Comparison of ENCODE assay signal across 8 mouse cellular contexts in the genomic region with DNA sequence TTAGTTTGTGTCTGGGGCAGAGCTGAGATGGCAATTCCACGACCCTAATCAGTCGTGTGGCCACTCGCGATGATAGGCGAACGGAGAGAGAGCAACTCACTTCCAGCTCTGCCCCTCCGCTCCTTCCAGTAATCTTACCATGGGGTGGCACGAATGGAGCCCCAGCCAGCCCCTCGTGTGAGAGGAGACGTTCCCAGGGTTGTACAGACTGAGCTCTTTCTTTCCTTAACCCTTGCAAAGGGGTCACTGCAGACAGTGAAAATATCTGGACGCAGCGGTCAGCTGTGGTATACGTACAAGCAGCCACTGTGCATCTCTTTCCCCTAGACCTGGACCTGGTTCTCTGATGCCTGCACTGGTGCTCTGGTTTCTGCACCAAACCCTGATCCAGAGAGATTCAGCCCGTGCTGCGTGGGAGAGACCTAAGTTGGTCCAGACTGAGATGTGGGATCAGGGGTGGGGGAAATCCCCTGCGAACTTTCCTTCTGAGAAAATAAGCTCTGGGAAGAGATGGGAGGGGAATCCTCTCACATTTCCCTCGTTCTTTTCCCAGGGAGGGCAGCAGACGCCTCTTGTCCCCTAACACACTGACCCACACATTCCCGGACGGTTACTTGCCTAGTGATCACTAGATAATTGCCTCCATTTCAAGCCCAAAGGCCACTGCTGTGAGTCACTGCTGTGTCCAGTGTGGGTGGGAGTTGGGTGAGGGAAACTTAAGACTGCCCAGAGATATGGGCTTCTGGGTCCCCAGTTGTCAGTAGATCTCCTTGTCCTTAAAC. TPM values are rescaled to one million over a fixed set of nuclear protein-coding genes. Genes with fewer than 3 reads are reported as not detected.
DNase-seq lines count a peak whose midpoint lies in the region; ATAC-seq and TF ChIP-seq lines count a peak whose summit lies in the region.

No protein-coding gene starts in this region.

- no peak for TF ChIP-seq POLR2A in testis, adult 2 months (IDR thresholded peaks at IDR 0.05; ENCODE audit: control insufficient read depth, low read depth, low read length)

- peaks cover 27% of the 10 kb centered on the region for H3K4me1 ChIP-seq in erythroblast, embryonic 14.5 days (ENCODE audit: control insufficient read depth)
- H3K4me1 ChIP-seq in testis, adult 2 months (ENCODE audit: control insufficient read depth, insufficient read depth, low read length): peaks cover 26% of the 10 kb centered on the region
- peaks cover 48% of the 10 kb centered on the region for H3K4me1 ChIP-seq in intestine, embryonic 14.5 days (replicated peaks; ENCODE audit: control insufficient read depth, insufficient read depth, low read length)
- H3K4me1 ChIP-seq in midbrain, embryonic 12.5 days: peaks cover 16% of the 10 kb centered on the region

- H3K9ac ChIP-seq in intestine, embryonic 14.5 days (ENCODE audit: low read length): peak overlapping the region; percentile 37
- H3K9ac ChIP-seq in midbrain, embryonic 12.5 days (replicated peaks): peak overlapping the region; percentile 73

- peak overlapping the region; percentile 62 for H3K4me2 ChIP-seq in intestine, embryonic 14.5 days (ENCODE audit: low read length)
- peak overlapping the region; percentile 96 for H3K4me2 ChIP-seq in midbrain, embryonic 12.5 days (replicated peaks)

- ATAC-seq in erythroblast, adult 5-6 weeks (replicated peaks; ENCODE audit: low FRiP score, poor library complexity, severe bottlenecking): no peak
- ATAC-seq in intestine, embryonic 14.5 days (replicated peaks; ENCODE audit: low FRiP score, low TSS enrichment, low read depth): peak; percentile 1; the same call in 1 of the 2 replicates
- peak; percentile 55; the same call in 1 of the 2 replicates for ATAC-seq in midbrain, embryonic 12.5 days (ENCODE audit: low FRiP score, low read depth)

- H3K27me3 ChIP-seq in erythroblast, embryonic 14.5 days (ENCODE audit: control insufficient read depth): peaks cover 16% of the 10 kb centered on the region
- no peaks in the 10 kb centered on the region for H3K27me3 ChIP-seq in testis, adult 2 months (ENCODE audit: control insufficient read depth, insufficient read depth, low read length)
- H3K27me3 ChIP-seq in intestine, embryonic 14.5 days (replicated peaks; ENCODE audit: control insufficient read depth, insufficient read depth, low read length): no peaks in the 10 kb centered on the region
- H3K27me3 ChIP-seq in midbrain, embryonic 12.5 days: peaks cover 48% of the 10 kb centered on the region

- peak overlapping the region; percentile 67 for H3K4me3 ChIP-seq in erythroblast, embryonic 14.5 days (replicated peaks)
- H3K4me3 ChIP-seq in testis, adult 2 months (ENCODE audit: control insufficient read depth, low read depth, low read length): peak overlapping the region; percentile 89
- peak overlapping the region; percentile 48 for H3K4me3 ChIP-seq in intestine, embryonic 14.5 days (ENCODE audit: low read depth, low read length)
- peak overlapping the region; percentile 59 for H3K4me3 ChIP-seq in midbrain, embryonic 12.5 days

- no peaks in the 10 kb centered on the region for H3K36me3 ChIP-seq in erythroblast, embryonic 14.5 days (ENCODE audit: control insufficient read depth)
- H3K36me3 ChIP-seq in testis, adult 2 months (ENCODE audit: control insufficient read depth, insufficient read depth, low read length): no peaks in the 10 kb centered on the region
- no peaks in the 10 kb centered on the region for H3K36me3 ChIP-seq in intestine, embryonic 14.5 days (ENCODE audit: control insufficient read depth, insufficient read depth, low read length)
- no peaks in the 10 kb centered on the region for H3K36me3 ChIP-seq in midbrain, embryonic 12.5 days

- DNase-seq in testis, postnatal 14 days (ENCODE audit: low spot score): no peak
- DNase-seq in intestine, embryonic 14.5 days (ENCODE audit: low spot score): no peak
- no peak for DNase-seq in layer of hippocampus, postnatal 10 days (ENCODE audit: low spot score in 2 of 2)
- DNase-seq in thymus, postnatal 25 days: no peak

- peak overlapping the region; percentile 61; the same call in 1 of the 2 replicates for H3K27ac ChIP-seq in testis, adult 2 months (ENCODE audit: control insufficient read depth, insufficient read depth, low read depth, low read length)
- peak overlapping the region; percentile 86 for H3K27ac ChIP-seq in intestine, embryonic 14.5 days (ENCODE audit: low read depth)
- peak overlapping the region; percentile 54 for H3K27ac ChIP-seq in midbrain, embryonic 12.5 days (replicated peaks)

- no peaks in the 10 kb centered on the region for H3K9me3 ChIP-seq in erythroblast, embryonic 14.5 days (ENCODE audit: control insufficient read depth, low read length)
- no peaks in the 10 kb centered on the region for H3K9me3 ChIP-seq in intestine, embryonic 14.5 days (ENCODE audit: control insufficient read depth, low read length)
- no peaks in the 10 kb centered on the region for H3K9me3 ChIP-seq in midbrain, embryonic 12.5 days

- TF ChIP-seq CTCF in testis, adult 2 months (IDR thresholded peaks at IDR 0.05; ENCODE audit: control insufficient read depth, insufficient read depth, insufficient replicate concordance, low read depth, low read length): no peak

- 2% methylated on average over 20 of the region's 20 CpGs for WGBS in intestine, embryonic 14.5 days
- 3% methylated on average over 20 of the region's 20 CpGs for WGBS in midbrain, embryonic 12.5 days

RNA-seq across cellular contexts. Expression of a gene that starts 15.5 kb away (rescaled TPM):
- polyA plus RNA-seq in erythroblast, embryonic 14.5 days (2012): 0.03 and 0.06 TPM in 2 replicates
- total RNA-seq in erythroblast, adult 5-6 weeks (2015; ENCODE audit: low replicate concordance): 0.38 and 1.7 TPM in 2 replicates
- total RNA-seq in erythroblast, adult 5-6 weeks (2017; ENCODE audit: low replicate concordance): 0.68 TPM in 1 of 2 replicates, not detected in the other
- 2.6 and 3.1 TPM in 2 replicates for polyA plus RNA-seq in testis, adult 2 months (2012; rRNA removed)
- polyA plus RNA-seq in intestine, embryonic 14.5 days (2014; fragmentation: Nextera tagmentation; extraction: Ambion mirVana): 21.2 and 24.1 TPM in 2 replicates
- polyA plus RNA-seq in midbrain, embryonic 12.5 days (2016; fragmentation: Nextera tagmentation; extraction: Ambion mirVana): 2.5 TPM in 2 replicates
- total RNA-seq in layer of hippocampus, postnatal 10 days (2021): 10 to 100 TPM; 10.4 to 11.6 TPM

RNA-seq across cellular contexts. Expression of a gene that starts 33.1 kb away (rescaled TPM):
- polyA plus RNA-seq in erythroblast, embryonic 14.5 days (2012): 6.0 and 8.4 TPM in 2 replicates
- 35.9 and 75.1 TPM in 2 replicates for total RNA-seq in erythroblast, adult 5-6 weeks (2015; ENCODE audit: low replicate concordance)
- total RNA-seq in erythroblast, adult 5-6 weeks (2017; ENCODE audit: low replicate concordance): 13.7 and 19.5 TPM in 2 replicates
- 14.2 and 14.3 TPM in 2 replicates for polyA plus RNA-seq in testis, adult 2 months (2012; rRNA removed)
- polyA plus RNA-seq in intestine, embryonic 14.5 days (2014; fragmentation: Nextera tagmentation; extraction: Ambion mirVana): 71.9 and 75.6 TPM in 2 replicates
- 24.5 and 26.1 TPM in 2 replicates for polyA plus RNA-seq in midbrain, embryonic 12.5 days (2016; fragmentation: Nextera tagmentation; extraction: Ambion mirVana)
- 100 to 1,000 TPM; 313 to 336 TPM for total RNA-seq in layer of hippocampus, postnatal 10 days (2021)
